Mouse (Mus musculus): Measurements from ENCODE around the gene Zfp462. TPM values are rescaled to one million over a fixed set of nuclear protein-coding genes. Genes with fewer than 3 reads are reported as not detected.

Gene Zfp462
- total and polyA plus RNA-seq, 3 experiments, result not detected

DNA sequence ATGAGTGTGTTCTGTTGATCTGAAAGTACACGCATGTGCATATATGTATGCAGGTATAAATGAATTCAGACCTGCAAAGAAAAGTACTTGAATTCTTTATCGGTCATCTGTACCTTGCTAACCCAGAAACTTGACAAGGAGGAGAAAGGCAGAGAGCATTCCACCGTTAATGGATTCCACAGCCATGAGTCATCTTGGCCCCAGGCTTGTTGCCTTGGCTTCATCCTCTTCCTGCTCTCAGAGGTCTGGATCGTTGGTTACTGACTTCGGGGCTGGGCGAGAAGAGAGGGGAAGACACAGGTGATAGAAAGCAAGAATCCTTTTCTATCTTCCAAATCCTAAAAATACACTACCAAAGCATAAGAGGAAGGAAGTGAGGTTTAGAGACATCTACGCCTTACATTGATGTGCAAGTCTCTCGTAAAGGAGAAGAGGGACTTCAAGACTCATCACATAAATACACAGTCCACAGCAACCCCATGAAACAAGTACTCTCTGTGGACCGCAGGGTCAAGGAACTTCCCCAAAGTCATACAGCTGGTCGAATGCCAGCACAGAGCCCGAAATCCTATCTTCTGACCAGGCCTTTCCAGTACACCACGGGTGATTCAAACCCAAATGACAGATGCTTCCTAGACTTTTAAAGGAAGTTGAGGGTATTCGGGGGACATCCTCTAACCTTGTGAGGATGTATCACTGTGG is 35.1 kb downstream of the Zfp462 start:
- Histone ChIP-seq H3K9me3 (replicated peaks; ENCODE audit: low read length) (peaks cover 20% of the 10 kb centered on the region), H3K4me2 (ENCODE audit: insufficient read depth, low read depth, poor library complexity, severe bottlenecking) (no peak overlapping the region), H3K9ac (ENCODE audit: insufficient read depth, low read depth) (no peak overlapping the region), H3K79me2 (replicated peaks; ENCODE audit: control insufficient read depth, extremely low read depth, insufficient read depth, poor library complexity, severe bottlenecking) (no peaks in the 10 kb centered on the region), H3K4me1 (ENCODE audit: control insufficient read depth in 1 of 2, insufficient read depth in 2 of 2) (no peaks in the 10 kb centered on the region), H3K27ac (ENCODE audit: insufficient read depth, low read depth) (no peak overlapping the region), H3K4me3 (replicated peaks in 1 of 3; ENCODE audit: low read depth in 2 of 3, low read length in 2 of 3, poor library complexity in 1 of 3) (no peak overlapping the region), H3K36me3 (replicated peaks in 1 of 2; ENCODE audit: control insufficient read depth in 1 of 2, insufficient read depth in 1 of 2, low read length in 1 of 2) (no peaks in the 10 kb centered on the region), H3K27me3 (replicated peaks) (no peaks in the 10 kb centered on the region)
- no peak for DNase-seq (ENCODE audit: extremely low read depth)
- in situ Hi-C loops (cut with MboI; ENCODE audit: low pct_ligation_motif_present, low pct_unique_long_range_greater_than_20kb, low sequenced_read_pairs), result no loop called here
- TF ChIP-seq SMC3 (IDR thresholded peaks at IDR 0.05; ENCODE audit: low read depth, low read length) (no peak), CTCF (conservative IDR thresholded peaks at IDR 0.05 in 1 of 2, IDR thresholded peaks at IDR 0.05 in 1 of 2; ENCODE audit: low read depth in 2 of 2, low read length in 2 of 2) (no peak), USF1 (IDR thresholded peaks at IDR 0.05; ENCODE audit: low read depth, low read length) (no peak), PAX5 (IDR thresholded peaks at IDR 0.05; ENCODE audit: low read length) (no peak), MEF2A (IDR thresholded peaks at IDR 0.05; ENCODE audit: borderline replicate concordance, low read depth, low read length) (no peak), ELF1 (IDR thresholded peaks at IDR 0.05; ENCODE audit: low read depth, low read length) (no peak), ETS1 (conservative IDR thresholded peaks at IDR 0.05; ENCODE audit: low read depth, low read length) (no peak), RCOR1 (conservative IDR thresholded peaks at IDR 0.05; ENCODE audit: low read depth, low read length) (no peak), JUND (conservative IDR thresholded peaks at IDR 0.05; ENCODE audit: low read depth, low read length) (no peak)
- dilution Hi-C loops (cut with MboI; ENCODE audit: extremely low pct_ligation_motif_present, extremely low pct_unique_long_range_greater_than_20kb, low sequenced_read_pairs), result no loop called here

GRCm38 (mm10) chr4:54984502-54984901 is 39.7 kb downstream of the Zfp462 start:
- no peaks in the 10 kb centered on the region for H3K4me1 ChIP-seq (ENCODE audit: control insufficient read depth in 1 of 2, insufficient read depth in 2 of 2)
- no peak overlapping the region for H3K9ac ChIP-seq (ENCODE audit: insufficient read depth, low read depth)
- no peak overlapping the region for H3K4me2 ChIP-seq (ENCODE audit: insufficient read depth, low read depth, poor library complexity, severe bottlenecking)
- H3K4me3 ChIP-seq (replicated peaks in 1 of 3; ENCODE audit: low read depth in 2 of 3, low read length in 2 of 3, poor library complexity in 1 of 3), result no peak overlapping the region
- dilution Hi-C loops (cut with MboI; ENCODE audit: extremely low pct_ligation_motif_present, extremely low pct_unique_long_range_greater_than_20kb, low sequenced_read_pairs), result no loop called here
- in situ Hi-C loops (cut with MboI; ENCODE audit: low pct_ligation_motif_present, low pct_unique_long_range_greater_than_20kb, low sequenced_read_pairs), result no loop called here
- H3K9me3 ChIP-seq (replicated peaks; ENCODE audit: low read length), result peaks cover 23% of the 10 kb centered on the region
- H3K36me3 ChIP-seq (replicated peaks in 1 of 2; ENCODE audit: control insufficient read depth in 1 of 2, insufficient read depth in 1 of 2, low read length in 1 of 2), result no peaks in the 10 kb centered on the region
- TF ChIP-seq IRF4 (IDR thresholded peaks at IDR 0.05; ENCODE audit: low read depth, low read length) (no peak), BHLHE40 (IDR thresholded peaks at IDR 0.05; ENCODE audit: low read depth, low read length) (no peak), JUN (IDR thresholded peaks at IDR 0.05; ENCODE audit: insufficient read depth, low read depth, low read length) (no peak)
- no peaks in the 10 kb centered on the region for H3K79me2 ChIP-seq (replicated peaks; ENCODE audit: control insufficient read depth, extremely low read depth, insufficient read depth, poor library complexity, severe bottlenecking)
- no peaks in the 10 kb centered on the region for H3K27me3 ChIP-seq (replicated peaks)
- H3K27ac ChIP-seq (ENCODE audit: insufficient read depth, low read depth), result no peak overlapping the region
- no peak for DNase-seq (ENCODE audit: extremely low read depth)

DNA sequence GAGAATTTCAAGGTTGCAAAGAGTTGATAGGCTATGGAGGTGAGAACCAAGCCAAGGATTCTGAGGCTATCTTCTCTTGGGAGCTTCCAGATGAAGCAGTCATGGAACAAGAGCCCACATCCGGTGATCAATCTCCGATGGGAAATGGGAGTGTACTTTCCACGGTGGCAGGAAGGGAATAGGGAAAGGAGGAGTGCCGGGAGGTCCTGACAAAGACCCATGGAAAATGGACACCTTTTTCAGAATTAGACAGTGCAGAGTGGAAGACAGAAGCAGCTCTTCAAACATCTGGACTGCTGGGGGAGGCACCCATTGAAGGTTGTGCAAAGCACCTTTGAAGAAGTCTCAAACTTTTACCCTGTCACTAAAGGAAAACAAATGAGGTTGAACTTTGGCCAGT is 41.8 kb downstream of the Zfp462 start:
- Histone ChIP-seq H3K4me3 (replicated peaks in 1 of 3; ENCODE audit: low read depth in 2 of 3, low read length in 2 of 3, poor library complexity in 1 of 3) (no peak overlapping the region), H3K9ac (ENCODE audit: insufficient read depth, low read depth) (no peak overlapping the region), H3K36me3 (replicated peaks in 1 of 2; ENCODE audit: control insufficient read depth in 1 of 2, insufficient read depth in 1 of 2, low read length in 1 of 2) (no peaks in the 10 kb centered on the region), H3K9me3 (replicated peaks; ENCODE audit: low read length) (peaks cover 10% of the 10 kb centered on the region), H3K4me1 (ENCODE audit: control insufficient read depth in 1 of 2, insufficient read depth in 2 of 2) (no peaks in the 10 kb centered on the region), H3K27ac (ENCODE audit: insufficient read depth, low read depth) (no peak overlapping the region), H3K4me2 (ENCODE audit: insufficient read depth, low read depth, poor library complexity, severe bottlenecking) (no peak overlapping the region), H3K27me3 (replicated peaks) (no peaks in the 10 kb centered on the region), H3K79me2 (replicated peaks; ENCODE audit: control insufficient read depth, extremely low read depth, insufficient read depth, poor library complexity, severe bottlenecking) (no peaks in the 10 kb centered on the region)
- DNase-seq (ENCODE audit: extremely low read depth), result no peak
- TF ChIP-seq SIN3A (IDR thresholded peaks at IDR 0.05; ENCODE audit: low read length) (no peak), BHLHE40 (IDR thresholded peaks at IDR 0.05; ENCODE audit: low read depth, low read length) (no peak), TCF12 (IDR thresholded peaks at IDR 0.05; ENCODE audit: low read depth, low read length) (no peak), TBP (conservative IDR thresholded peaks at IDR 0.05; ENCODE audit: low read depth, low read length) (no peak), USF1 (IDR thresholded peaks at IDR 0.05; ENCODE audit: low read depth, low read length) (no peak), MAZ (IDR thresholded peaks at IDR 0.05; ENCODE audit: low read depth, low read length) (no peak), MXI1 (IDR thresholded peaks at IDR 0.05; ENCODE audit: low read depth, low read length) (no peak), ETS1 (conservative IDR thresholded peaks at IDR 0.05; ENCODE audit: low read depth, low read length) (no peak), USF2 (conservative IDR thresholded peaks at IDR 0.05; ENCODE audit: low read depth, low read length) (no peak), KAT2A (IDR thresholded peaks at IDR 0.05; ENCODE audit: insufficient replicate concordance, low read length) (no peak), GABPA (IDR thresholded peaks at IDR 0.05; ENCODE audit: insufficient replicate concordance, low read depth, low read length) (no peak), UBTF (IDR thresholded peaks at IDR 0.05; ENCODE audit: low read depth, low read length) (no peak), MYC (IDR thresholded peaks at IDR 0.05; ENCODE audit: low read depth, low read length) (no peak), PAX5 (IDR thresholded peaks at IDR 0.05; ENCODE audit: low read length) (no peak), EP300 (IDR thresholded peaks at IDR 0.05; ENCODE audit: low read length) (no peak)
- in situ Hi-C loops (cut with MboI; ENCODE audit: low pct_ligation_motif_present, low pct_unique_long_range_greater_than_20kb, low sequenced_read_pairs) (no loop called here), dilution Hi-C loops (cut with MboI; ENCODE audit: extremely low pct_ligation_motif_present, extremely low pct_unique_long_range_greater_than_20kb, low sequenced_read_pairs) (no loop called here)
